Mouse (Mus musculus): ENCODE measurements around the gene Ctxn2. TPM values are rescaled to one million over a fixed set of nuclear protein-coding genes. Genes with fewer than 3 reads are reported as not detected.
A peak's percentile ranks its signal among the peaks of the same experiment; 100 is the strongest.
"Not testable (repeated sequence)": the region's sequence is repeated elsewhere in the genome, so short reads cannot be mapped to it uniquely, and the experiment has no call there.

Gene Ctxn2
- total RNA-seq (2022) = not detected

DNA sequence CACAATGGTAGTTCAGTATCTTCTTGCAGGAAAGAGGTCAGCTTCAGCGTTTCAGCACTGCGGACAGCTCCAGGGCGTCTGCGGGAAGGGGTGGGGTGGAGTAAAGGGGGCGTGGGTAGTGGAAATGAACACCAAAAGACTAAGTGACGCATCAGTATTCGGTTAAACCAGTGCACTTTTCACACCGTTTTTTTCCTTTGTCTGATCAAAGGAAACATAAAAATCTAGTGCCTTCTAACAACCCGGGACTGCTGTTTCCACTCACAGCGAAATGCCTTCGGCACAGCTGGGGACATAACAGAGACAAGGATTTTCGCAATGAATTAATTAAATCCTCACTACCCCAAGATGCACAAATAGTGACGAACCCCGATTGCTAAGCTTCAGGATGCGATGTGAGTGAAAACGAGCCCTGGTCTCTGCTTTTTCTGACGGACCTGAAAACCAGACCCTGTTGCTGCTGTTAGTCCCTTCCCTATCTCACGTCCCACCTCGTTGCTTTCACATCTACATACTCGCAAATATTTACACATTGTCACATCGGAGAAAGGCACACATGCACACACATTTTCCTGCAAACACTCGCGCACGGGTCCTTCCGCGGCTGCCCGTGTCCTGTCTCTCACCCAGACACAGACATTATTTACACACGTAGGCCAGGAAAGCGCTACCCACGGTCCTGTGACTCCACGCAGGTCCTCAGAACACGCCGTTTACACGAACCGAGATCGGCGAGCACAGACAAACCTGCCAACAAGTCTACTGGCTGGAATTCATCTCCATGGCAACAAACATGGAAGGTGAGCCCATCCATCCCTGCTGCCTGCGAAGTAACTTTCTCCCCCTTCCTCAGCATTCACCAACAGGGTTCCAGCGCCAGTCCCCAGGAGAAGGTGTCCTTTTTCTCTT lies at the start of gene Ctxn2:
Gene Ctxn2, plus strand, starts transcription at position 790 of the 909 bp plus-strand sequence.
- DNase-seq (ENCODE audit: low spot score in 2 of 2) = no peak

DNA sequence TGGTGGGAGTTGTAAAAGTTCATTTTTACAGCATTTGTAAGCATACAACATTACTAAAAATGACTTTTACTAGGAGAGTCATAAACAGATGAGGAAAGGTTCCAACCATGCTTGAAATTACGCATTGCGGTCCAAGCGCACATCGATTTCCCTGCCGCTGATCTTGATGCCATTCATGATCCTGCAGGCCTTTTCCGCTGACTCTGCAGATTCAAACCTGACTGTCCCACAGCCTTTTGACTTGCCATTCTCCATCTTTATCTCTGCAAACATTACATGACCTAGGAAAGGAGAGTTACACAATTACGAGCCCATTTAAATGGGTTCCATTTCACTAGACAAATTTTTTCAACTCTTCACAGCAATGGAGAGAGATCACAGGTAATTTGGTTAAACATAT lies 47.7 kb upstream of the Ctxn2 start:
- DNase-seq (ENCODE audit: low spot score in 2 of 2) = no peak

GRCm38 (mm10) chr2:125092123-125092522 lies 44.4 kb upstream of the Ctxn2 start:
- DNase-seq (ENCODE audit: low spot score in 2 of 2) = not testable (repeated sequence)

DNA sequence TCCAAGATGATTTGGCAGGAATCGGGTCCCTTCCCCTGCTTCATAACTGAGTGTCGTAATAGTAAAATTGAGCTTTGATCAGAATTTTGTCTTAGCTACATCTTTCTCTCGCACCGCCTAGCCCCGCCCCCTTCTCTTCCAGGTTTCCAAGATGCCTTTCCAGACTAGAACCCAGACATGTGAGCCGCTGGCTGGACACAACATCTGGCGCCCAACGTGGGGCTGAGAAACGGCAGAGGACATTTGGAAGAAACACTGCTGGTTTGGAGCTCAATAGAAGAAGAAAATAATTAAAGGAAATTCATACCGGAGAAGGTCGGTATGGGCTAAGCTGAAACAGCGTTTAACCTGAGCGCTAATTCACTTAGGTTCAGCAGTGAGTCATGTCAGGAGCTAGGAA lies 32.0 kb upstream of the Ctxn2 start:
- DNase-seq (ENCODE audit: low spot score in 2 of 2) = not testable (repeated sequence)

- not testable (repeated sequence) for DNase-seq (ENCODE audit: low spot score in 2 of 2)
Measured at GRCm38 (mm10) chr2:125106536-125106935, 30.0 kb upstream of the Ctxn2 start.

- no peak for DNase-seq (ENCODE audit: low spot score in 2 of 2)
Measured at GRCm38 (mm10) chr2:125119381-125120110, 16.9 kb upstream of the Ctxn2 start.

DNA sequence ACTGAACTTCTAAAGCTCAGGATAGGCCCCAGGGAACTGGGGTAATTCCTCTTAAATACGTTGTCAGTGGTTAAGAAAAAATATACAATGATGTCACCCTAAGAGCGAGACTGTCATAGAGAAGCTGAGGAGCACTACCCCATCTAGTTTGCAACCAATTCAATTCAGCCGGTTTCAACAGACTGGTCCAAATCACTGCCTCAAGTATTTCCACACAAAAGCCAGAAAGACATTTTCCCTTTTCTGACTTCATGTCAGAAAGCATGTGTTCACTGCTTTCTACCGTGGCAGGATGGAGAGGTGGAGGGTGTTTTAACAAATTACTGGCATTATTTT lies 14.2 kb upstream of the Ctxn2 start:
- no peak for DNase-seq (ENCODE audit: low spot score in 2 of 2)

GRCm38 (mm10) chr2:125122624-125123476 lies 13.6 kb upstream of the Ctxn2 start:
- peak in 1 of 2 experiments; percentile 5 for DNase-seq (ENCODE audit: low spot score in 2 of 2)

DNA sequence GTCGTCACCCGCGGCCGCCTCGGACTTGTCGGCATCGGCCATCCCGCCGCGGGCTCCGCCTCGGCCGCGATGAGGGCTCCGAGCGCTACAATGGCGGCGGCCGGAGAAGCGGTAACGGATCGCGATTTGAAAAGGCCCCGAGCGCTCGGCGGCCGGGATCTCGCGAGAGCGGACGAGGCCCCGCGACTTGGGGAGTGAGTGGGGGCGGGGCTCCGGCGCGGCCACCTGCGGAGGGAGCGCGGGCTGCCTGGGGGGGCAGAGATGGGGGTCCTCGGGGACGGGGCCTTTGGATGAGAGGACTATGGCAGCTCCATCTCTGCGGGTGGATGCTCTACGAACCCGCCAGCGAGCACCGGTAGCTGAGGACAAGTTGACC lies 13.0 kb upstream of the Ctxn2 start, which contains the start of gene Myef2:
Gene Myef2, minus strand, starts transcription at position 185 of the 376 bp plus-strand sequence.
- peak; percentile 39 to 45 for DNase-seq (ENCODE audit: low spot score in 2 of 2)

- DNase-seq (ENCODE audit: low spot score in 2 of 2) = no peak
Measured at GRCm38 (mm10) chr2:125125824-125126223, 10.7 kb upstream of the Ctxn2 start.

- no peak for DNase-seq (ENCODE audit: low spot score in 2 of 2)
Measured at GRCm38 (mm10) chr2:125126792-125127191, 9.7 kb upstream of the Ctxn2 start.

- DNase-seq (ENCODE audit: low spot score in 2 of 2) = no peak
Measured at GRCm38 (mm10) chr2:125134113-125134512, 2.4 kb upstream of the Ctxn2 start.

DNA sequence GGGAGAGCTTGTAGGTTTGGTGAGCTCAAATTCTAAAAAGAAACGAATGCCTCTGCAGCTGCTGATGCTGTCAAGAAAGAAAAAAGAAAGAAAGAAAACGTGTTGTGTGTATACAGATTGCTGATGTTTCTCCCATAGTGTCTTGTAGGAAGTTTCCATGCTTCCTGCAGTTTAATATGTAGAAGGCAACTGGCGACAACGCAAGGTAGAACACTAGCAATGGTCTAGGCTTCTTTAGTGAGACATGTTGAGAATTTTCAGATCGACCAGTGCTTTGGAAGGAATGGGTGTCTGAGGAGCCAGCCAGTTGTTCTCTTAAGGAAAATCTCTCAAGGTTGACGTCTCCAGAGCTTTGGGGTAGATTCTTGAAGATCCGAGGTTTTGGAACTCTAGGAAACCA lies 354 bp downstream of the Ctxn2 start:
- no peak for DNase-seq (ENCODE audit: low spot score in 2 of 2)

- no peak for DNase-seq (ENCODE audit: low spot score in 2 of 2)
Measured at GRCm38 (mm10) chr2:125142336-125142735, 5.8 kb downstream of the Ctxn2 start.

DNA sequence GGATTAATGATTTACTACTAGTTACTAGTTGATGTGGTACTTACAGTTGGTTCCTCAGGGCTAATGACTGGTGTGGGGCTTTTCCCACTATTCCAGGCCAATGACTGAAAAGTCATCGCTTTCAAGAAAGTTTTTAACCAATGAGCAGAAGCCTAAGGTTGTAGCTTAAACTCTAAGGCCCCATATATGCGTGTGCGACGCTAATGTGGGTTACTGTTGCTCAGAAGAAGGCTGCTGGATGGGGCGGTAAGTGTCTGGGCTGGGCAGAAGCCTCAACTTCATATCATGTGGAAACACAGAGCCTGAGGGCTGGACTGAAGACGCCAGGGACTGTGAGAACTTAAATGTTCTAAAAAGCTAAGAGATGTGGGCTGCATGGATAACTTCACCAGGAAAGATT lies 15.9 kb downstream of the Ctxn2 start, which contains the start of gene Slc12a1:
Gene Slc12a1, plus strand, starts transcription at position 118 of the 400 bp plus-strand sequence.
- DNase-seq (ENCODE audit: low spot score in 2 of 2) = no peak

- DNase-seq (ENCODE audit: low spot score in 2 of 2) = no peak
Measured at GRCm38 (mm10) chr2:125154294-125154693, 17.8 kb downstream of the Ctxn2 start.

DNA sequence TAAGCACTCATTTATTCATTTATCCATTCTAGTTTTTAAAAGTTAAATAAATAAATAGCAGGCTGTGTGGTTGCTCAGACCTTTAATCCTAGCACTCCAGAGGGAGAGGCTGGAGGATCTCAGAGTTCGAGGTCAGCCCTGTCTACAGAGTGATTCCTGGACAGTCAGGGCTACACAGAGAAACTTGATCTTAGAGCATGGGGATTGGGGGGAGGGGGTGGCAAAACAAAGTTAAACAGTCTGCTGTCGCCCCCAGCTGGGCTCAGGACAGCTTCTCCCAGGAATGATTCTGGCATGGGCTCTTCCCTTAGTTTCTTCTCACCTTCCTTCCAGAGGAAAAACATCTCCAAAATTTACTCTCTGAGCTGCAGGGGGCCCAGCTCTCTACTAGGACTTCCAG lies 19.0 kb downstream of the Ctxn2 start:
- no peak for DNase-seq (ENCODE audit: low spot score in 2 of 2)

DNA sequence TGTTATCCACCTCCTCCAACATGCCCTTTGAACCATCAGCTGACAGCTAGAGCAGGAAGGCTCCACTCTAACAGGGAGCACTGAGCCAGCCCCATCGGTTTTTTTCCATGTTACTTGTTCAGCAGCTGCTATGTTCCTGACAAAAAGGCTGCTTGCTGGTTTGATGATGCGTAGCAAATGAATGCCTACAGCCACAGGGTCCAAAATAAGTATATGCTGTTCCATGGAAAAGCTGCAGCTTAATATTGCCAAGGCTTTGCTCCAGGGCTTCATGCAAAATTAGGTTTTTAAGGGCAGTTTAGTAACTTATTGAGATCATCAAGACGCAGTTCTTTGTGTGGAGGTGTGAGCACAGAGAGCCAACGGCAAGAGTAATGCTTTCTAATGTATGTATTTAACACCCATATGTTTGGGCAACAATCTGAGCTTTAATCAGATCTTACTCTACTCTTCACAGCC lies 25.5 kb downstream of the Ctxn2 start:
- no peak for DNase-seq (ENCODE audit: low spot score in 2 of 2)

GRCm38 (mm10) chr2:125178225-125178798 lies 41.8 kb downstream of the Ctxn2 start:
- no peak for DNase-seq (ENCODE audit: low spot score in 2 of 2)

DNA sequence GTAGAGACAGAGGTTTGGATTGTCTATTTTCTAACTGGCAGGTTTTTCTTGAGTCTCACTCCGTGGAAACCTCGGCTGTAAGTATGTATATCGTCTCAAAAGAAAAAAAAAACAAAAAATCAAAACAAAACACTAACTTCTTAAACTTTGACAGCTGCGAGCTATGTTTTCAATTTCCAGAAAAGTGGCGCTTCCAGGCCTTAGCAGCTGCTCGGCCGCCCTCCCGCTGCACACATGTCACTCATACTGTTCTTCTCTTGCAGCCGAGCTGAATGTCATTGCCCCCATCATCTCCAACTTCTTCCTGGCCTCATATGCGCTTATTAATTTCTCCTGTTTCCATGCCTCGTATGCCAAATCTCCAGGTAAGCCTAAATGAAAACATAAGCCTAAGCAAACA lies 51.4 kb downstream of the Ctxn2 start:
- DNase-seq (ENCODE audit: low spot score in 2 of 2) = no peak

- DNase-seq (ENCODE audit: low spot score in 2 of 2) = no peak
Measured at GRCm38 (mm10) chr2:125189197-125189596, 52.7 kb downstream of the Ctxn2 start.

Data from gastrocnemius, adult 8-10 months (tissue).